Mouse (Mus musculus): ENCODE data around the gene Gm6034.

- TF ChIP-seq CTCF (IDR thresholded peaks at IDR 0.05; ENCODE audit: borderline replicate concordance, extremely low read depth, insufficient read depth, insufficient read length) (no peak), POLR2A (IDR thresholded peaks at IDR 0.05; ENCODE audit: borderline replicate concordance, extremely low read depth, insufficient read depth, insufficient read length, poor library complexity, severe bottlenecking) (no peak)
These were observed 16.9 kb upstream of the Gm6034 start for GRCm38 (mm10) chr17:36025901-36026300.

Data from brain, embryonic 14.5 days (tissue).